Mouse (Mus musculus) embryo, embryonic 9.5 days (tissue): ENCODE measurements at regions not wholly inside any gene's neighbourhood (a gene's known extent, or its start where the extent isn't known, plus 50 kb on each side); places are given as distances from the start of the nearest gene placed in this dataset.

Experiments
- DNase-seq: peaks from one replicate; pipeline ENCODE4 v3.0.0-alpha.2; 2017; ENCODE audit errors: extremely low spot score

GRCm38 (mm10) chr8:35235815-35236509, 529.6 kb upstream of the Gm19410 start:
- DNase-seq: no peak

- no peak for DNase-seq
Observed at GRCm38 (mm10) chr8:35237279-35237678, 528.3 kb upstream of the Gm19410 start.

DNA sequence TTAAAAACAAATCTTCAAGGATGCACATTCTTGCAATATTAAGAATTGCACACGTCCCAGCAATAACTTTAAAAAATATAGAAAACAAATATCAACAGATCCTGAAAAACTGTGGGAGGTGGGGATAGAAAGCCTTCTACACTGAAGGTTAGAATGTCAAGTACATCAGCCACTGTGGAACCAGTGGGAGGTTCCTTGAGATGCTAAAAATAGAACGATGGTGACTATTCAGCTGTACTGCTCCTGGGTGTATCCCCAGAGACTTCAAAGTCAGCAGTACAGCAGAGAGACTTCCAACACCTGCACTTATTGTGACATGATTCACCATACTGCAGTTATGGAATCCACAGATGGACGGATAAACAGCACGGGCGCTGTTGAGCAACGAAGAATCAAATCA, 524.7 kb upstream of the Gm19410 start:
- no peak for DNase-seq

GRCm38 (mm10) chr8:35243555-35243954, 522.0 kb upstream of the Gm19410 start:
- DNase-seq: no peak

DNA sequence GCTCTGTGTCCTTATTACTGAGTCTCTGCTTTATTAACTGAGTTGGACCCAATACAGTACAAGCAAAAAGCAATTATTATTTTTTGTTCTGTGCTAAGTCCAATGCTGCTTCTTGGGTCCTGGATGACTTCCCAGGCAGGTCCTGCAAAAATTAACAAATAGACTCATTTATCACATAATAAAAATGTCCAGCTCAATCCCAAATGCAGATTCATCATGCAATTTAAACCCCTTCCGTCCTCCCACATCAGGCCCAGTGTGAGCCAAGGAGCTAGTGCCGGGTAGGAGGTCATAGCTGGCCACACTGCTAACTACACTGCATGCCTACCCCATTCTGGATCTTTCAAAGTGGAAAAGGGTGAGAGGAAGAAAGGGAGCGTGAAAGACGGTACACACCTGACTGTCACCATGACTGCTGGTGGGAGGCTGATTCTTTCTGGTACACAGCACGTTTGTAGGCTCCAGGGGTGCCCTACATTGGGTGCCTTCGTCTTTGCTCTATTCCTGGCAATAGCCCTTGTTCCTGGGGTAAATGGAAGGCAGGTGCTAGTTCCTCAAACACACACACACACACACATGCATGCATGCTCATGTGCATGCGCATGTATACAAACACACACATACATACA, 515.7 kb upstream of the Gm19410 start:
- no peak for DNase-seq

DNA sequence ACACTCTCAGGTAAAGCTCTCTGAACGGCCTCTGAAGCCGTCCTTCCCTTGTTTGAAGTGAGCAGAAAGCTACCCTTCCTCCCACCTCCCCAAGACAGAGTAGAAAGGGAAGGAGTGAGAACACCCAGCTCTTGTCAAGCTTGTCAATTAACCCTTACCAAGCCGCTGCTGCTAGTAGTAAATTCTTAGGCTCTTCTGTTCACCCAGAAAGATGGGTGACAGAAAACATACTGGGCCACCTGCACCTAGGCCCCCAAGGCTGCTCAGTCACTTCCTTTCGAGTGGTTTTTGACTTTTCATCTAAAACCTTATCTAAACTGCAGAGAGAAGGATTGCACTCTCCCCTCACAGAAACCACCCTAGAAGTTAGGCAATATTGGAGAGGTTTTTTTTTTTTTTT, 514.9 kb upstream of the Gm19410 start:
- no peak for DNase-seq

DNA sequence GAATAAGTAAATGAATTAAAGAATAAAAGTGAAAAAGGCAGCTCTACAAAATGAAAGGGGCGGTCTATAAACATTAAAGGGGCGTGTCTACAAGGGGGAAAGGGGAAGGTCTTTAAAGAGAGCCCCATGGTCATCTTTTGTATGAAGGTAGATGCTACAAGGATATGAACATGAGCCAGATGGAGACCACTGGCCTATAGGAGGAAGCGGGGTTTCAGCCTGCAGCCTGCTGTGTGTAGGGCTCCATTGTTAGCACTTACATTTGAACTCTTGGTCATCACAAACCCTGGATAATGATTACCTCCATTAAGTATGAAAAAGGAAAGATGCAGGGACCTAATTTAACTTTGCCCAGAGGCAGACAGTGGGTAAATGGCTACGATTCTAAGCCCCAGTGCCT, 511.6 kb upstream of the Gm19410 start:
- no peak for DNase-seq

GRCm38 (mm10) chr8:35255327-35255726, 510.3 kb upstream of the Gm19410 start:
- DNase-seq: no peak

DNA sequence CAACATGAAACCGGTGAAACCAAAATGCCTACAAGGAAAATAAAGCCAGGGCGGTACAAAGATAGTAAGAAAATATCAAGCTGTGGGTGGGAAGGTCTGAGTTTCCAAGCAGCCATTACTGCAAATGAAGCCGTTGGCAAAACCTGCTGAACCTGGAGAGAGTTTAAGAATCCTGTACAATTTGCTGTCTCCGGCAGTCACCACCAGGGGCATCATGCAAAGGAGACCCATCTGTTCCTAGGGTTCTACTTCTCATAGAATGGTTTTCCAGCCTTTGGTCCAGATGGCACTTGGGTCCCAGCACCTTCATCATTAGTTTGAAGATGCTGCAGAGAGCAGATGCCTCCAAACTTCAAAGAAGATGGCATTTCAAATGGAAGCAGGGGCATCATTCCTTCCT, 508.6 kb upstream of the Gm19410 start:
- DNase-seq: no peak

DNA sequence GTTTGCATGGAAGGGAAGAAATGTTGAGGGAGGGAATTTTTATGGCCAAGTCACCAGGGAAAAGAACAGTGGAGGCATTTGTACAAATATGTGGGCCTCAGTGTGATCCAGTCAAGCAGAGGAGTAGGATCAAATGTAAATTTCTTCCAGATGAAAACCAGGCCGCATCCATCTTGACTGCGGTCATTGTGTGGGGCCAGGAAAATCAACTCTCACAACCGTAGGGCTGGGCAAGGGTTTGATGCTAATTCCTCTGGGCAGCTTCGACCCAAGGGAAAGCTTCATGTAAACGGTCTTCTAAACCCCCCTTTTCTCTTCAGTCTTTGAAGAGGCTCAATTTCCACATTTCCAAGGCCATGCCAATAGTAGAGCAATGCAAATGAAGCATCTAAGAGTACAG, 497.4 kb upstream of the Gm19410 start:
- DNase-seq: no peak

DNA sequence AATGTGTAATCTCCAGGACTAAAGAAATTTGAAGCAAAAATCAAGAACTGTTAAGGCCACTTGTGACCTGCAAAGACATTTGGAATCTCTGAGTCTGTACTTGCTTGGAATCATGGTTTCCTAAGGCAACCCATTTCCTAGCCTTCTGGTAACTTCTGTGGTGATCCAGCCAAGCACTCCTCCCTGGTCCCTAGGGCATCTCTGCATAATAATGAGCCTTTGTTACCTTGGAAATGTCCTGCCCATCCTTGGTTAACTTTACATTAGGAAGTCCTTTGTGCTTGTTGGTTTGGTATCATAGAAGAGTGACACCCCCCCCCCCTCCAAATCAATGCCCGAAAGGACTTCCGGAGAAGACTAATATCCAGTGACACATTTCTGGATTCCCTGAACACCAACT, 496.6 kb upstream of the Gm19410 start:
- DNase-seq: no peak

GRCm38 (mm10) chr8:35275972-35276371, 489.6 kb upstream of the Gm19410 start:
- DNase-seq: no peak

- DNase-seq: no peak
Observed at GRCm38 (mm10) chr8:35276460-35276859, 489.1 kb upstream of the Gm19410 start.

GRCm38 (mm10) chr8:35278946-35279345, 486.6 kb upstream of the Gm19410 start:
- DNase-seq: no peak

DNA sequence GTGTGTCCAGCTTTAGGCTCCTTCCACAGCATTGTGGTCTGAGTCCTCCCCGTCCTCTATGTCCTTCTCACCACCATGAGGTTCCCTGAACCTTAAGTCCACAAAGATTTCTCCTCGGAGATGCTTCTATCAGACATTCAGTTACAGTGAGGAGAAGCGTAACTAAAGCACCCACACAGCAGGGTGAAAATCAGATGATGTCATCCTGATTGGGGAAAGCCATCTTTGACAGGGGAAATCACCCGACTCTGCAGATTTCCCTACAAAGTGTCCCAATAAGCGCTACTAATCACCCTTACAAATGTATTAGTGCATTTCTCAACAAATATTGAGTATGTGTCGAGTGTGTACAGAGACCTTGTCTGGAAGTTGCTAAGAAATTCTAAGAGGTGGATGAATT, 484.8 kb upstream of the Gm19410 start:
- no peak for DNase-seq

DNA sequence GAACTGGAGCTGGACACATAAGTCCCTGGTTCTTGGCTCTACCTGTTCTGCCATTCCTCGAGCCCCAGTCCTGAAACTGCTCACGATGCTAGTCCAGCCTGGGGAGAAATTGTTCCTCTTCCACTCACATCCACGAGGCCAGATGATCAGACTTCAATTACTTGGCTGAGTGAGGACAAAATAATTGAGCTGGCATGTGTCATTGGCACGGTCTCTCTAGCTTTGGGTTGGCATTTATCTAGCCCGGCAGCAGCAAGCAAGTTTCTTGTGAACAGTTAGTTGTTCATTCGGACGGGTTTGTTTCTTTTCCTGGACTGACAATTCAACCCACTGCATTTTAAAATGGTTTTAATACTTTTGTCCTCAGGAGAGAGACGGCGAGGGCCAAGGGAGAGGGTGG, 482.2 kb upstream of the Gm19410 start:
- no peak for DNase-seq

GRCm38 (mm10) chr8:35289018-35289417, 476.6 kb upstream of the Gm19410 start:
- no peak for DNase-seq

DNA sequence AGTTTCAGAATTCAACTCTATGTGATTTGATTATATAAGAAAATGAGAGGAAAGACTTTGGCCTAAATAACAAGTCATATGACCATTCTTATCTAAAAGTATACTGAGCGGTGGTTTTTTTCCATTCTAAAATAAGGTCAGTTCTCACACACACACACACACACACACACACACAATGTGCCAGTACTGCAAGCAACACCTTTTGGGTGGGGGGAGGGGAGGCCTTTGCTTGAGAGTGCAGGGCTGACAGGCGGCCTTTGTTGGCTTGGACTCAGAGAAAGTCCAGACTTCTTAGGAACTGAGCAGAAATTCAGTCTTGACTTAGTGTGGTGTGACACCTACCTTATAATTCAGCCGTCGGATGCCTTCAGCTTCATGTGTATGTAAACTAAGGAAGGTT, 475.6 kb upstream of the Gm19410 start:
- no peak for DNase-seq

DNA sequence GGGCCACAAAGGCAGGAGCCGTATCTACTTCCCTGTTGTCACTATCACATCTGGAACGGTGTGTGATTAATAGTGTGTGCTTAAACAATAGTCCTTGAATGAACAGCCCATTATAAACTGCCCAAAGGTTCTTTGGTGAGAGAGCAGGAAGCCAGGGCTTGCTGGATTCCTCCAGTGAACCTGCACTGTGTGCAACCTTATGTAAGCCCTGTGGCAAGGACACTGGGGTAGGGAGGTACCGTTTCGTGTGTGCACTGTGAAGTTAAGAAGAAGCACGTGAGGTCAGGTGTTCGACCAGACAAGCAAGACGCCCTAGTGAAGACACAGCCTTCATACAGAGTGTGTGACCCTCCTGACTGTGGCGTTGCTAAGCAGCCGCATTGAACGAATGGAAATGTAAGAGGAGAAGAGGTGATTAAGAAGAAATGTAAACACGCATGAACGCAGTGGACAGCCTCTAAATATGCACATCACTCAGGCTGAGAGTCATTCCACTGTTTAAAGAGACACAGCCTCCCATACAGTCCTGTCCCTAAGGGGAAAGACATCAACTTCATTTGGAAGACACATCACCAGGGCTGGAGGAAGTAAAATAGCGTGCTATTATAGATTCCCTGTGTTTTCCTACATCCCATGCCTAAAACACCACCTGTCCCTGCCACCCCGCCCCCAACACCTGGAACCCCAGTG, 472.0 kb upstream of the Gm19410 start:
- DNase-seq: peak; percentile 13

- DNase-seq: no peak
Observed at GRCm38 (mm10) chr8:35296936-35297335, 468.7 kb upstream of the Gm19410 start.

DNA sequence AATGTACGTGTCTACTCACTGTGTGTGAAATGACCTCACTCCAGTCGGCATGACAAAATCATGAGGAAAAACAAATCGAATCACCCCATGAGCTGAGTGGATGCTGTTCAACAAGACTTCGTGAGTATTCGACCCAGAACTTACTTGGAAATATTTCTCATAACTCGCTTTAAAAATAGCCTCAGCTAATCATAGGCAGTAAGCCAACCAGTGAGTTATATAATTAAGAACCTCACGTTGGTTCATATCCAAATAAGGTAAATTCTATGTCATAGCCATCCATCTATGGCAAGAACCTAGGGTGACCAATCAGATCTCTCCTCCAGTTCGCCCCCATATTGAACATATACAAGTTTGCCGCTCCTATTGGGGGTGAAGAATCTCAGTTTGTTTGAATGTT, 466.5 kb upstream of the Gm19410 start:
- no peak for DNase-seq

- DNase-seq: no peak
Observed at GRCm38 (mm10) chr8:35300359-35300758, 465.2 kb upstream of the Gm19410 start.

- no peak for DNase-seq
Observed at GRCm38 (mm10) chr8:35300881-35301521, 464.6 kb upstream of the Gm19410 start.
